Mouse (Mus musculus): Measurements from ENCODE around the gene Adgrf1. TPM values are rescaled to one million over a fixed set of nuclear protein-coding genes. Genes with fewer than 3 reads are reported as not detected.

Adgrf1 gene
- polyA plus RNA-seq, 1 experiment from 2014 or later: not detected

DNA sequence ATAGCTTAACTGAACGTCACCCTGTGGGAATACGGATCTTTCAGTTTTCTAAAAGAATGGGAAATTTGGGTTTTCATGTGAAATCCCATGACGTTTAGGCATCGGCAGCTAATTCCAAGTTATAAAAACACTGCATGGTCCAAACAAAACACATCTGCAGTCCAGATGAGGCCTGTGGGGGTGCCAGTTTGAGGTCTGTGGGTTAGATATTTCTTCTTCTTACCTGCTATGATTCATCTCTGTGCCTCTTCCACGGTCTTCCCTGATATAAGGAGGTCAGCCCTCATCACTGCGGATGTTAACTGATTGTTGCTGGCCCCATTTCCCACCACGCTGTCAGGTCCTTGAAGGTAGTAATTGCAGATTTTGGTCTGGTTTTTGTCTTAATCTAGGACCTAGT lies 5.4 kb upstream of the Adgrf1 start:
- 0 out of 2 replicates have a peak, but pooled peaks cover 2% of the 10 kb centered on the region for H3K9me3 ChIP-seq (replicated peaks; ENCODE audit: control insufficient read depth, low read length)
- ATAC-seq (peak; percentile 4; the same call in 1 of the 2 replicates), DNase-seq (ENCODE audit: low spot score) (no peak)
- no peaks in the 10 kb centered on the region for H3K4me1 ChIP-seq (ENCODE audit: control insufficient read depth, insufficient read depth, low read length)
- H3K27ac ChIP-seq (ENCODE audit: low read depth, low read length): no peak overlapping the region
- 84% methylated on average over 7 of the region's 7 CpGs for WGBS
- H3K9ac ChIP-seq (ENCODE audit: low read length): no peak overlapping the region
- H3K4me2 ChIP-seq (ENCODE audit: low read length): no peak overlapping the region
- no peaks in the 10 kb centered on the region for H3K27me3 ChIP-seq (replicated peaks; ENCODE audit: control insufficient read depth, insufficient read depth, low read length)
- H3K4me3 ChIP-seq (ENCODE audit: low read depth, low read length): no peak overlapping the region
- no peaks in the 10 kb centered on the region for H3K36me3 ChIP-seq (ENCODE audit: control insufficient read depth, insufficient read depth, low read length)

DNA sequence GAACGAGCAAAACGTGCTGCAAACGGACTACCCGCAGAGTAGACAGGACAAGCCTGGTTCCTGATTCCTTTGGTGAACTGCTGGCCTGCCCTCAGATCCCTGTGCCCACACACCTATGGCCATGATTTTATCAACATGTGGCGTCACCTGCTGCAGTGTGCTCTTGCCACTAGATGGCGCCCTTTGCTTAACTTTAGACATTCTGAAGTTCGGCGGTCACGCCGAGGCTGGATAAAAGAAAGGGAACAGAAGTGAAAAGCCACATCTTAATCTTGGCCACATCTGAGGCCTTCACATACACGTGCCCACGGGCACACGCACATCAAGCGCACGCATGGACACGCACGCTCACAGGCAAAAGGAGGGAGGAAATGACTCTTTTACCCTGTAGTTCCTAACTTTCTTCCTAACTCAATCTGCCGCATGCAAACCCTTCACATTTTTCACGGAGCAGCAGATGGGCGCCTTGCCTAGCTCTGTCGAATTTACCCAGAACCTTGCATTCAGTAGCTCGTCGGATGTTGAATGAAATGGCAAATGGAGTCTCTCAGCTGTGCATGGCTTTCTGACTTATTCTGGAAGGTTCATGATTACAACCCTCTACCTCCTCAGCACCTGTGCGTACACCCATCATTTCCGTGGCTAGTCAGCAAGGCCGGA lies 4.8 kb upstream of the Adgrf1 start:
- DNase-seq (ENCODE audit: low spot score): peak; percentile 94
- Histone ChIP-seq H3K27me3 (replicated peaks; ENCODE audit: control insufficient read depth, insufficient read depth, low read length) (no peaks in the 10 kb centered on the region), H3K4me2 (ENCODE audit: low read length) (peak overlapping the region; percentile 42), H3K36me3 (ENCODE audit: control insufficient read depth, insufficient read depth, low read length) (no peaks in the 10 kb centered on the region), H3K9me3 (replicated peaks; ENCODE audit: control insufficient read depth, low read length) (0 out of 2 replicates have a peak, but pooled peaks cover 2% of the 10 kb centered on the region), H3K9ac (ENCODE audit: low read length) (no peak overlapping the region), H3K27ac (ENCODE audit: low read depth, low read length) (no peak overlapping the region), H3K4me3 (ENCODE audit: low read depth, low read length) (no peak overlapping the region), H3K4me1 (ENCODE audit: control insufficient read depth, insufficient read depth, low read length) (no peaks in the 10 kb centered on the region)
- 22% methylated on average over 26 of the region's 26 CpGs for WGBS
- ATAC-seq: peak; percentile 90

DNA sequence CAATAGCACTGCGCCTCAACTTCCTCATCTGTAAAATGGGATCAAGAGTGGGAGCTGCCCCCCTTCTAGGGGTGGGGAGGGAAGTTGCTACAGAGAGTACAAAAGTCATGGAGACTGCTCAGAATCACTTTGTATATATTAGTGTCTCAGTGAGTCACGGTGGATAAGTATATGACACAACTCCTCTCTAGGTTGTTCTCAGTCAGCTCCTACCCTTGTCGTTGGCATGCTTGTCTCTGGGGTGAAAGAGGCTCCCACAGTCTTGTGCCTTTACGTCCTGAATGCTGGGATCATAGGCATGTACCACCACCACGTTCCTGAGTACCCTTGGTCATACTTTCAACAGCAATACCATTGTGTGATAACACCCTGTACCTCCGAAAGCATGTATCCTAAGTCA lies 4.2 kb upstream of the Adgrf1 start:
- Histone ChIP-seq H3K27me3 (replicated peaks; ENCODE audit: control insufficient read depth, insufficient read depth, low read length) (no peaks in the 10 kb centered on the region), H3K27ac (ENCODE audit: low read depth, low read length) (no peak overlapping the region), H3K4me2 (ENCODE audit: low read length) (no peak overlapping the region), H3K4me3 (ENCODE audit: low read depth, low read length) (no peak overlapping the region), H3K4me1 (ENCODE audit: control insufficient read depth, insufficient read depth, low read length) (no peaks in the 10 kb centered on the region), H3K9ac (ENCODE audit: low read length) (no peak overlapping the region), H3K9me3 (replicated peaks; ENCODE audit: control insufficient read depth, low read length) (0 out of 2 replicates have a peak, but pooled peaks cover 2% of the 10 kb centered on the region), H3K36me3 (ENCODE audit: control insufficient read depth, insufficient read depth, low read length) (no peaks in the 10 kb centered on the region)
- ATAC-seq: peak; percentile 11; the same call in 1 of the 2 replicates
- 95% methylated on average over 6 of the region's 6 CpGs for WGBS
- DNase-seq (ENCODE audit: low spot score): no peak

DNA sequence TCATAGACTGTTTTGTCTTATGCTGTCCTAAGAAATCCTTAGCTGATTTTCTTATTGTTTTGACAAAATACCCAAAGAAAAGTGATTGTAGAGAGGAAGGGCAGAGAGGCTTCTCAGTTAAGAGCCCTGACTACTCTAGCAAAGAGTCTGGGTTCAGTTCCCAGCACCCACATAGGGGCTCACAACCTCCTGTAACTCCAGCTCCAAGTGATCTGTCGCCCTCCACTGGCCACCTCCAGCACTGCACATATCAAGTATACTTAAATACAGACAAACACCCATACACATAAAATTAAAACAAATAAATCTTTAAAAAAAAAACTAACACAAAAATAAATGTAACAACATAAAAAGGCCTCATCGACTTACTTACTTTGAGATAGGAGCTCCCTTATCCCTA lies 3.5 kb upstream of the Adgrf1 start:
- WGBS: 87% methylated on average over 2 of the region's 2 CpGs
- H3K27me3 ChIP-seq (replicated peaks; ENCODE audit: control insufficient read depth, insufficient read depth, low read length): no peaks in the 10 kb centered on the region
- no peak overlapping the region for H3K9ac ChIP-seq (ENCODE audit: low read length)
- H3K27ac ChIP-seq (ENCODE audit: low read depth, low read length): no peak overlapping the region
- no peak for DNase-seq (ENCODE audit: low spot score)
- no peaks in the 10 kb centered on the region for H3K36me3 ChIP-seq (ENCODE audit: control insufficient read depth, insufficient read depth, low read length)
- H3K4me1 ChIP-seq (ENCODE audit: control insufficient read depth, insufficient read depth, low read length): no peaks in the 10 kb centered on the region
- ATAC-seq: no peak
- no peak overlapping the region for H3K4me2 ChIP-seq (ENCODE audit: low read length)
- no peak overlapping the region for H3K4me3 ChIP-seq (ENCODE audit: low read depth, low read length)
- 0 out of 2 replicates have a peak, but pooled peaks cover 2% of the 10 kb centered on the region for H3K9me3 ChIP-seq (replicated peaks; ENCODE audit: control insufficient read depth, low read length)

DNA sequence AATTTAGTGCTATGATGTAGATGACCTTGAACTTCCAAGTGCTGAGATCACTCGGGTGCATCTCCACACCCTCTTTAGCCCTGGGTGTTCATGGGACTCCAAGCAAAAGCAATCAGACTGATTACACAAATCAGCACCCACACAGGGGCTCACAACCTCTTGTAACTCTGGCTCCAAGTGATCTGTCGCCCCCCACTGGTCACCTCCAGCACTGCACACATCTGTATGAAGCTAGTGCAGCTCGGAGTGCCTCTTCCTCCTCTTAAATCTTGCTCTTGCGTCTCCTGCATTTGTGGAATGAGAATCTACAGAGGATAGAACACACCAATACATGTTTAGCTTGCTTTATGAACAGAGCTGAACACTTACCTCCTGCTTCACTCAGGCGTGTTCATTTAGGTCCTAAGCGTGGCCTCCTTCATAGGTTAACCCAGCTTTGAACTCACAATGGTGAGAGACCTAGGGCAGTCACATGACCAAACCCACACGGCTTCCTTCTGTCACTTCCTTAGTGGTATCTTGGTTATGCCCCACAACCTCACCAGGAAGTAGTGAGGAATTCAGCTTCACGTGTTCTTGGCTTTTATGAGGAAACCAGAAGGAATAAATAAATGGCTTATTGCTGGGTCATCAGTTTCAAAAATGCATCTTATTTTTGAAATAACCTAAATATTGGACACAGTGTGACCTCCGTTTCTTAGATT lies 2.9 kb upstream of the Adgrf1 start:
- Histone ChIP-seq H3K27ac (ENCODE audit: low read depth, low read length) (no peak overlapping the region), H3K9me3 (replicated peaks; ENCODE audit: control insufficient read depth, low read length) (0 out of 2 replicates have a peak, but pooled peaks cover 2% of the 10 kb centered on the region), H3K4me2 (ENCODE audit: low read length) (no peak overlapping the region), H3K36me3 (ENCODE audit: control insufficient read depth, insufficient read depth, low read length) (no peaks in the 10 kb centered on the region), H3K9ac (ENCODE audit: low read length) (no peak overlapping the region), H3K4me1 (ENCODE audit: control insufficient read depth, insufficient read depth, low read length) (no peaks in the 10 kb centered on the region), H3K4me3 (ENCODE audit: low read depth, low read length) (no peak overlapping the region), H3K27me3 (replicated peaks; ENCODE audit: control insufficient read depth, insufficient read depth, low read length) (no peaks in the 10 kb centered on the region)
- no peak for DNase-seq (ENCODE audit: low spot score)
- no peak for ATAC-seq
- 94% methylated on average over 9 of the region's 9 CpGs for WGBS

DNA sequence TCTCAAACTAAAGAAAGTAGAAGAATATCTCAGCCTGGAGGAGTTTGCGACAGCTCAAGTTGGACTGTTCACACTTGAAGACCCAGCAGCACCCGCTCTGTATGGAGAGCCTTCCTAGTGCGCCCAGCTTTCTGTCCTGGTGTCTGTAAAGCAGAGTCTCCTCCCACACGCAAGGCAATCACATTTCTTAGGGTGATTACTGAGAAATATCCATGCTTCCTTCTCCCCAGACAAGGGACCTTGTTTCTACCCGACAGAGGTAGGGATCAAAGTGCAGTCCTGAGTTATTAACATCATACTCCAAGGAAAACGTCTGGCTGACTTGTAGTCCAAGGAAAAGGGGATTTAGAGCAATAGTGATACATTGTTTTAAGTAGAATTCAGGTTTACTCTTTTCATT lies 6.1 kb downstream of the Adgrf1 start:
- no peak overlapping the region for H3K4me3 ChIP-seq (ENCODE audit: low read depth, low read length)
- DNase-seq (ENCODE audit: low spot score) (no peak), ATAC-seq (no peak)
- H3K9ac ChIP-seq (ENCODE audit: low read length): no peak overlapping the region
- H3K9me3 ChIP-seq (replicated peaks; ENCODE audit: control insufficient read depth, low read length): no peaks in the 10 kb centered on the region
- no peak overlapping the region for H3K4me2 ChIP-seq (ENCODE audit: low read length)
- H3K36me3 ChIP-seq (ENCODE audit: control insufficient read depth, insufficient read depth, low read length): no peaks in the 10 kb centered on the region
- 84% methylated on average over 6 of the region's 6 CpGs for WGBS
- H3K27me3 ChIP-seq (replicated peaks; ENCODE audit: control insufficient read depth, insufficient read depth, low read length): no peaks in the 10 kb centered on the region
- no peak overlapping the region for H3K27ac ChIP-seq (ENCODE audit: low read depth, low read length)
- peaks cover 3% of the 10 kb centered on the region; the same call in 1 of the 2 replicates for H3K4me1 ChIP-seq (ENCODE audit: control insufficient read depth, insufficient read depth, low read length)

DNA sequence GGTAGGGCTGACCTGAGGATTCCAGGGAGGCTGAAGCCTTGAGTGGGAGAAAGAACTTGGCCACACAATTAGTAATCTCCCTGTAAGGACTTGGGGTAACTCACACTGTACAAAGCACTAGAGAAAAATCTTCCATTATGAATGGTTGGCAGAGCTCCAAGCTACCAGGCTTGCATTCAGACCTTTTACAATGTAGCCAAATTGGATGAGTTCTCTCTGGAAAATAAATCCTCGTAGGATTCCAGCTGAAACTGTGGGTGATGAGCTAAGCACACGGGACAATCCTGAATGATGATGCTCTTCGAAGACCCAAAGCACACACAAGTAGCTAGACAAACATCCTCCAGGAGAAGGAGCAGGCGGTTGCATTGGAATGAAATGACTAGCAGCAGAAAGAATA lies 7.1 kb downstream of the Adgrf1 start:
- ATAC-seq: peak; percentile 76
- H3K9me3 ChIP-seq (replicated peaks; ENCODE audit: control insufficient read depth, low read length): no peaks in the 10 kb centered on the region
- 19% methylated on average over 4 of the region's 4 CpGs for WGBS
- H3K4me2 ChIP-seq (ENCODE audit: low read length): no peak overlapping the region
- H3K27me3 ChIP-seq (replicated peaks; ENCODE audit: control insufficient read depth, insufficient read depth, low read length): no peaks in the 10 kb centered on the region
- peaks cover 3% of the 10 kb centered on the region; the same call in 1 of the 2 replicates for H3K4me1 ChIP-seq (ENCODE audit: control insufficient read depth, insufficient read depth, low read length)
- no peak overlapping the region for H3K9ac ChIP-seq (ENCODE audit: low read length)
- DNase-seq (ENCODE audit: low spot score): peak; percentile 84
- no peak overlapping the region for H3K4me3 ChIP-seq (ENCODE audit: low read depth, low read length)
- H3K36me3 ChIP-seq (ENCODE audit: control insufficient read depth, insufficient read depth, low read length): no peaks in the 10 kb centered on the region
- no peak overlapping the region for H3K27ac ChIP-seq (ENCODE audit: low read depth, low read length)

DNA sequence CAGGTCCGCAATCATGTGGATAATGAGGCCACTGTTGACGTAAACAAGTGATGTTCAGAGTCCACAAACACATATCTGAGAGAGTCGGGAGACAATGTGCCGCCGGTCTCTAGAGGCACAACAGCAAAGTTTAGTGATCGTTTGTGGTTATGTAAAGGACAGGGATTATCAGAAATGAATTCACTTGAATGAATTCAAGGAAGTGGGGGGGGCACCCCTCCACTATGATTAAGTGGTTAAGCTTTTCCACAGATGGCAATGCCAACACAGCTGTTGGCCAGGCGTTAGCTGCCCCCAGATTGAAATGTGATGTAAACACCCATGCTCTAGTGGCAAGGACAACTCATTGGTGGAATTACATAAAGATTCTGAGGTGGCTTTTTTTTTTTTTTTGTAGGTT lies 9.5 kb downstream of the Adgrf1 start:
- Histone ChIP-seq H3K9ac (ENCODE audit: low read length) (no peak overlapping the region), H3K36me3 (ENCODE audit: control insufficient read depth, insufficient read depth, low read length) (no peaks in the 10 kb centered on the region), H3K27ac (ENCODE audit: low read depth, low read length) (no peak overlapping the region), H3K9me3 (replicated peaks; ENCODE audit: control insufficient read depth, low read length) (no peaks in the 10 kb centered on the region), H3K27me3 (replicated peaks; ENCODE audit: control insufficient read depth, insufficient read depth, low read length) (no peaks in the 10 kb centered on the region), H3K4me2 (ENCODE audit: low read length) (no peak overlapping the region), H3K4me1 (ENCODE audit: control insufficient read depth, insufficient read depth, low read length) (peaks cover 3% of the 10 kb centered on the region; the same call in 1 of the 2 replicates), H3K4me3 (ENCODE audit: low read depth, low read length) (no peak overlapping the region)
- no peak for ATAC-seq
- no peak for DNase-seq (ENCODE audit: low spot score)
- WGBS: 59% methylated on average over 7 of the region's 7 CpGs

DNA sequence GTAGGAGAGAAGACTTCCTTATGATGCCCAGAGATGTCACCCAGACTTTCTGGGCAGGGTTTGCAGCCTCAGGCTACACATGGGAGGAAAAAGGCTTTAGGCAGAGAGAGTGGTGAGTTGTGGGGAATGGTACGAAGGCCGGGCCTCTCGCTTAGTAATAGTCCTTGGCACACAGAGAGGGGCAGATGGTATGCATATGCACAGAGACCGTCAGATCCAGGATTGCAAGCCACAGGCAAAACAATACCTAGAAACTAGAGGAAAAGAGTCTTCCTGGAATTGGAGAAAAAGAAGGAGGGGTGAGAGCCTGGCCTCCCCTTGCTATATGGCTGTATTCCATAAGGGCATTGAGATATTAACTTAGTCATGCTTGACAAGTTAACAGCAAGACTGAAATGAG lies 12.2 kb downstream of the Adgrf1 start:
- Histone ChIP-seq H3K4me3 (ENCODE audit: low read depth, low read length) (no peak overlapping the region), H3K9me3 (replicated peaks; ENCODE audit: control insufficient read depth, low read length) (no peaks in the 10 kb centered on the region), H3K27ac (ENCODE audit: low read depth, low read length) (no peak overlapping the region), H3K9ac (ENCODE audit: low read length) (no peak overlapping the region), H3K4me1 (ENCODE audit: control insufficient read depth, insufficient read depth, low read length) (peaks cover 3% of the 10 kb centered on the region; the same call in 1 of the 2 replicates), H3K4me2 (ENCODE audit: low read length) (no peak overlapping the region), H3K27me3 (replicated peaks; ENCODE audit: control insufficient read depth, insufficient read depth, low read length) (no peaks in the 10 kb centered on the region), H3K36me3 (ENCODE audit: control insufficient read depth, insufficient read depth, low read length) (no peaks in the 10 kb centered on the region)
- peak; percentile 23 for DNase-seq (ENCODE audit: low spot score)
- peak; percentile 69; the same call in 1 of the 2 replicates for ATAC-seq
- 67% methylated on average over 4 of the region's 4 CpGs for WGBS

Data from forebrain, embryonic 14.5 days (tissue).